8 mouse cellular contexts compared by ENCODE assay signal in the genomic region with DNA sequence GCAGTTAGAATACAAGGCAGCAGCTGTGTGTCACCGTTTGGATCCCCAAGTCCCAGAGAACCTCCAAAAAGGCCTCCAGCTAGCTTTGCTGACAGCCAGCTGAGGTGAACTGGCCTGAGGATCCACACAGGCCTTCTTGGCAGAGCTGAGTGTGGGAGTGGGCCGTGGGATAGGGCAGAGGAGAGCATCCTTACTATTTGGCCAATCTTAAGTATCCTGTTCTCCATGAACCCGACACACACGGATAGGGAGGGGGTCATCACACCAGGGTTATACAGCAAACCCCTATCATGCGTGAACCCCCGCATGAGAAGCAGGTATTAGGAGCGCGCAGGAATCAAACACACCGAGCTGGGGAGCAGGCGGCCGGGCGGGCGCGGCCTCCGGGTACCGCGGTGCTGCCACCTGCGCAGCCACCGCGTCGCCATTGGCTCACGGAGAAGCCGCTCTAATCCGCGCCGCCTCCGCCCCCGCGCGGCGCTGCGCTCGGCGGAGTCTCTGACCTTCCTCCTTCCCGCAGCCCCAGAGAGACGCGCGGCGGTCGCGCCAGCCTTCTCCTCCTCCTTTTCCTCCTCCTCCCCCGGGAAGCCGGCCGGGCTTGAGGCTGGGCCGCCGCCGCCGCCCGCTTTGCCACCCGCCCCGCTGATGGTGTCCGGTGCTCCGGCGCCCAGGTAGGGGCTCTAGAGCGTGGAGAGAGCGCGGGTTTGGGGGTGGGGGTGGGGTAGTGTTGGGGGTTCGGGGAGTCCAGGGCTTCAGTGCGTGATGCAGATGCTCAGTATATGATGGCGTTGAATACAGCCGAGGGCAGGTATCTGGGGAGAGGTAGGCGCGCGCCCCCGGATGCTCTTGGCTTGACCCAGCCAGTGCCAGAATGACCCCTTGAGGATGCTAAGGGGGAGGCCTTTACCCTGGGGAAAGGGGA. TPM values are rescaled to one million over a fixed set of nuclear protein-coding genes. Genes with fewer than 3 reads are reported as not detected.
DNase-seq lines count a peak whose midpoint lies in the region; ATAC-seq and TF ChIP-seq lines count a peak whose summit lies in the region.

Gene Pacsin1 (plus strand): TSS at position 421 of the 922 bp plus-strand sequence.

- no peak within 1 kb of the TSS for H3K27ac ChIP-seq in heart, embryonic 15.5 days
- peak within 1 kb of the TSS; percentile 42 for H3K27ac ChIP-seq in forebrain, postnatal 0 days (ENCODE audit: low read depth, low read length)
- H3K27ac ChIP-seq in liver, embryonic 15.5 days (replicated peaks), result no peak within 1 kb of the TSS

- DNase-seq in heart, postnatal 36 days, result no peak
- peak; percentile 92 for DNase-seq in cerebellum, adult 11-12 months
- DNase-seq in forebrain, postnatal 0 days, result peak; percentile 81
- DNase-seq in kidney, postnatal 25 days, result peak; percentile 29 to 62
- peak; percentile 85 for DNase-seq in retina, postnatal 1 day
- no peak for DNase-seq in yolk sac, embryonic 10.5 days (ENCODE audit: low spot score)

- peak within 1 kb of the TSS; percentile 47 for H3K9ac ChIP-seq in heart, embryonic 15.5 days
- H3K9ac ChIP-seq in forebrain, postnatal 0 days, result peak within 1 kb of the TSS; percentile 80
- no peak within 1 kb of the TSS for H3K9ac ChIP-seq in liver, embryonic 15.5 days

- TF ChIP-seq CTCF in forebrain, postnatal 0 days (IDR thresholded peaks at IDR 0.05; ENCODE audit: low read depth), result peak; percentile 19; the same call in 1 of the 2 replicates

- H3K4me1 ChIP-seq in heart, embryonic 15.5 days (replicated peaks), result peaks cover 16% of the 10 kb centered on the region
- H3K4me1 ChIP-seq in forebrain, postnatal 0 days (ENCODE audit: insufficient read depth), result peaks cover 4% of the 10 kb centered on the region
- H3K4me1 ChIP-seq in liver, embryonic 15.5 days (replicated peaks), result peaks cover 17% of the 10 kb centered on the region

- 0 out of 2 replicates have a peak, but pooled peaks have one; percentile 25 for ATAC-seq in heart, embryonic 15.5 days (replicated peaks; ENCODE audit: insufficient number of reproducible peaks, insufficient read depth, low FRiP score, low read depth)
- ATAC-seq in forebrain, postnatal 0 days, result peak; percentile 95
- peak; percentile 31 for ATAC-seq in liver, embryonic 15.5 days (ENCODE audit: insufficient read depth)

- peaks cover 42% of the 10 kb centered on the region for H3K27me3 ChIP-seq in heart, embryonic 15.5 days
- H3K27me3 ChIP-seq in forebrain, postnatal 0 days (ENCODE audit: insufficient read depth, low read length), result no peaks in the 10 kb centered on the region
- peaks cover 57% of the 10 kb centered on the region for H3K27me3 ChIP-seq in liver, embryonic 15.5 days

- peak within 1 kb of the TSS; percentile 53 for H3K4me3 ChIP-seq in heart, embryonic 15.5 days
- peak within 1 kb of the TSS; percentile 68 for H3K4me3 ChIP-seq in forebrain, postnatal 0 days (ENCODE audit: low read depth, low read length)
- H3K4me3 ChIP-seq in liver, embryonic 15.5 days (replicated peaks), result peak within 1 kb of the TSS; percentile 31

- H3K4me2 ChIP-seq in heart, embryonic 15.5 days, result peak within 1 kb of the TSS; percentile 92
- peak within 1 kb of the TSS; percentile 73 for H3K4me2 ChIP-seq in forebrain, postnatal 0 days (ENCODE audit: low read depth)
- peak within 1 kb of the TSS; percentile 53 for H3K4me2 ChIP-seq in liver, embryonic 15.5 days

- WGBS in heart, embryonic 15.5 days, result 3% methylated on average over 62 of the region's 65 CpGs
- WGBS in forebrain, postnatal 0 days, result 2% methylated on average over 58 of the region's 65 CpGs
- 2% methylated on average over 61 of the region's 65 CpGs for WGBS in liver, embryonic 15.5 days (ENCODE audit: insufficient replicate concordance)

- no peaks in the 10 kb centered on the region for H3K36me3 ChIP-seq in heart, embryonic 15.5 days
- no peaks in the 10 kb centered on the region for H3K36me3 ChIP-seq in forebrain, postnatal 0 days (ENCODE audit: insufficient read depth)
- no peaks in the 10 kb centered on the region for H3K36me3 ChIP-seq in liver, embryonic 15.5 days (replicated peaks)

- intact Hi-C loops in heart, postnatal 36 days (cut with DNase I), result loop anchor here (10.0 kb wide), 1 partner anchor 429 kb away; the partner anchor contains the start of gene Tcp11

- no peaks in the 10 kb centered on the region for H3K9me3 ChIP-seq in heart, embryonic 15.5 days (replicated peaks)
- no peaks in the 10 kb centered on the region for H3K9me3 ChIP-seq in forebrain, postnatal 0 days (ENCODE audit: low read length)
- H3K9me3 ChIP-seq in liver, embryonic 15.5 days (replicated peaks), result no peaks in the 10 kb centered on the region

RNA-seq across cellular contexts. Expression of gene Pacsin1, which starts in this region (rescaled TPM):
- 0.54 and 0.82 TPM in 2 replicates for polyA plus RNA-seq in heart, embryonic 15.5 days (2015; fragmentation: Nextera tagmentation; extraction: Ambion mirVana)
- under 1 TPM in 1 of 2 experiments, not detected in 1; 0.49 TPM for total RNA-seq in heart, postnatal 36 days (2021)
- total RNA-seq in forebrain, postnatal 0 days (2014; rRNA removed), result 29.3 and 38.7 TPM in 2 replicates
- polyA plus RNA-seq in forebrain, postnatal 0 days (2015; fragmentation: Nextera tagmentation; extraction: Ambion mirVana), result 42.5 and 62.5 TPM in 2 replicates
- polyA plus RNA-seq in liver, embryonic 15.5 days (2015; fragmentation: Nextera tagmentation; extraction: Ambion mirVana), result 0.13 and 0.24 TPM in 2 replicates

Comparison
In these comparisons a context has a peak if more than half of its experiments do, and no peak if none do; other contexts are left out.
1. RNA of gene Pacsin1 (total RNA-seq): 29.3 to 38.7 TPM in forebrain, postnatal 0 days; 0.49 TPM in heart, postnatal 36 days; every median in the first group is over 10 times any median in the second.
2. RNA of gene Pacsin1 (polyA plus RNA-seq): 42.5 to 62.5 TPM in forebrain, postnatal 0 days; 0.54 to 0.82 TPM in heart, embryonic 15.5 days and 0.13 to 0.24 TPM in liver, embryonic 15.5 days; every median in the first group is over 10 times any median in the second.
3. Peak in ATAC-seq, H3K4me3 ChIP-seq, H3K9ac ChIP-seq and H3K4me2 ChIP-seq in heart, embryonic 15.5 days; RNA of the gene not detected or under 1 TPM.
4. Peak in ATAC-seq, H3K4me3 ChIP-seq and H3K4me2 ChIP-seq in liver, embryonic 15.5 days; RNA of the gene not detected or under 1 TPM.
5. ATAC-seq: peak in every context shown above with its lines; median percentile 95 in forebrain, postnatal 0 days; 31 in liver, embryonic 15.5 days; 25 in heart, embryonic 15.5 days.
6. DNase-seq: peak in cerebellum, adult 11-12 months (single experiment), forebrain, postnatal 0 days (single experiment), kidney, postnatal 25 days (2 of 2) and retina, postnatal 1 day (single experiment); none in heart, postnatal 36 days (0 of 2) and yolk sac, embryonic 10.5 days (single experiment).
7. Peak in every context shown above with its lines, with median percentiles within 50 percentile points of each other: H3K4me2 ChIP-seq and H3K4me3 ChIP-seq.